Mouse (Mus musculus): ENCODE data around the gene Gpc6.
A peak's percentile ranks its signal among the peaks of the same experiment; 100 is the strongest.

Gene Gpc6

DNA sequence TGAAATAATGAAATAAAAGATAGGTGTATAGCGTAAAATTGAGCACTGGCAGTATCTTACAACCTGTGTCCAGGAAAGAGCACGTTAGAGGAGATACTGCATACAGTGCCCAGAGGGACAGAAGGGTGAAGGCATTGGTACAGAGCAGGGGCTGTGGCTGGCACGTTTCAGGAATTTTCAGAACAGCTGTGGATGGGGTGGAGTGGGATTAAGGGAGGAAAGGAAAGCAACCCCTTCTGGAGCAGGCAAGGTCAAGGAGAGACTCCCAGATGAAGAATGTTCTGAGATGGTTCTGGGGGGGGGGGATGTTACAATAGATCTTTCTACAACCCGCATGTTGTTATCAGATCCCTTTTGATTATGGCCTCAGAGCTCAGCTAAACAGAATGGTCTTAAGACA lies 331.1 kb downstream of the Gpc6 start:
- no peak for DNase-seq

DNA sequence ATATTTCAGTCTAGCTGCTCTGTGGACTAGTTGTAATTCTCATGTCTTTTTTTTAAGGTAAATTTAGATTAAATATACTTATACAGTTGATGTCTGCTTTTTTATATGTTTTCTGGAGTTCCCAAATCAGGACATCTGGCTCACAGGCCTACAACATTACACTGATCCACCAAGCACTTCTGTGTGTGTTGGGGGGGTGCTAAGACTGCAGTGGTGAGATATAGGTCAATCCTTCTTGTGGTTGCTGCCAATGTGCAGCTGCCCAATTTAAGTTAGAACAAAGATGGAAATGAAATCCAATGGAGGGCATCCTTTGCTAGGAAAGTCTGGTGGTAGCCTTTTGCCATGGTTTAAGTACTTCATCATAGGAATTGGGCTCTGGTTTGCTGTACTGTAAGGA lies 340.5 kb downstream of the Gpc6 start:
- DNase-seq, result no peak

DNA sequence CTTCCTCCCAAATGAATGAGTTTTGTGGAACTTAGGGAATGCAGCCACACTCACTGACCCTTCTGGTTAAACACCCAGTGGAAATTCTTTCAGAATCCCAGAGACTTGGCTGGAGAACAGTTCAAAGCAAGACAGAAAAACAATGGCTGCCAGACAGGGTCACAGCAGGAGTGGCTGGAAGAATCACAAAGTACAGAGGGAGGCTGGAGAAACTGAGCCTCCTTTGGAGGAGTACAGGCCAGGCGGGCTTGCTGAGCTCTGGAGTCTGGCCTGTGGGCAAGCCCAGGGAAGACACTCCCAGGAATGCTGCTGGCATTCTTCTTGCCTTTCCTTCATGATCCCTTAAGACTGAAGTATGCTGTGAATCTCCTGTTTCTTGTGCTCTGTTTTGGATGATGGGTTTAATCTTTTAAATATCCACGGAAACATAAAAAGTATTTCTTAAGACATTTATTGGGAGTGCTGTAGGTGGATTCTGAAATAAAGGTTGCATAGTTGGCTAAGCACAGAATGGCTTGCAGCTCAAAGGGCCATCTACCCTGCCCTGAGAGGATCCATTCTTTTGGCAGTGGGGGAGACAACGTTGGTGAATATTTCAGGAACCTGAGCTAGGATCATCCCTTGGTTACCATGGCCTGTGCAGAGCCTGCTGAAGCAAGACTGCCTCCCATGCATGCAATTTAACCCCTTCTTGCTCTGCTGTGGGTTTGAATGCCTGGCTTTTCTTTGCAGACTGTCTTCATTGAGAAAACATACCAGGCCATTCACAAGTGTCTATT lies 342.9 kb downstream of the Gpc6 start:
- no peak for DNase-seq

DNA sequence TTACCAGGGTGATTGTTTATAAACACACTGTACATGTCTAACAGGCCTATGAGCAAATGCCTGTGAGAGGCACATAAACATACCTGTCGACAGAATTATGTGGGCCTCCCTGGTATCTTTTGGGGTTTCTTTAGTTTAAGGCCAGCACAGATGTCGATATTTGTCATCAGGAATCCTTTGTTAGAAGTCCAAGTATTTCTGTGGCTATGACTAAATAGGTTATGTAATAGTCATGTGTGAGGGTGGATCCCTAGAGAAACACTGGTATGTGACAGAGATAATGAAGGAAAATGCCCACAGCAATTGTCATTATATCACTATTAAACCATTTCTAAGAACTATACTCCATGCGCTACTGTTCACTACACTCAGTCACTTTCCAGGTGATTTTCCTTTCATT lies 358.5 kb downstream of the Gpc6 start:
- no peak for DNase-seq

DNA sequence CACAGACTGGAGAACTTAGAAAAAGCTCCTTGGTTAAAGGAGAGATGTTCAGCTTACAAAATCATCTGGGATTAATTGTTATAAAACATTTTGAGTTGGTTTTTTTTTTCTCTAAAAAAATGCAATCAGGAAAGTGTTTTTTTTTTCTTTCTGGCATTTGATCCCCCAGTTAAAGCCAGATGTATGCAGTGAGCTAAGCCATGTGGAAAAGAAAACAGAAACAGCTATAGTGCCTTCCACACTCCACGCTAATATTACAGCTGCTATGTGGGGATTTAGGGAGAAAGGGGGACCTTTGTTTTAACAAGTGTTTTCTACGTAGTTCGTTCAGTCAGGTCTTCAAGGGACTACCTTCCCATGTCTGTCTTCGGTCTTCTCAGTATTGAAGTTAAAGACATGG lies 368.6 kb downstream of the Gpc6 start:
- no peak for DNase-seq

DNA sequence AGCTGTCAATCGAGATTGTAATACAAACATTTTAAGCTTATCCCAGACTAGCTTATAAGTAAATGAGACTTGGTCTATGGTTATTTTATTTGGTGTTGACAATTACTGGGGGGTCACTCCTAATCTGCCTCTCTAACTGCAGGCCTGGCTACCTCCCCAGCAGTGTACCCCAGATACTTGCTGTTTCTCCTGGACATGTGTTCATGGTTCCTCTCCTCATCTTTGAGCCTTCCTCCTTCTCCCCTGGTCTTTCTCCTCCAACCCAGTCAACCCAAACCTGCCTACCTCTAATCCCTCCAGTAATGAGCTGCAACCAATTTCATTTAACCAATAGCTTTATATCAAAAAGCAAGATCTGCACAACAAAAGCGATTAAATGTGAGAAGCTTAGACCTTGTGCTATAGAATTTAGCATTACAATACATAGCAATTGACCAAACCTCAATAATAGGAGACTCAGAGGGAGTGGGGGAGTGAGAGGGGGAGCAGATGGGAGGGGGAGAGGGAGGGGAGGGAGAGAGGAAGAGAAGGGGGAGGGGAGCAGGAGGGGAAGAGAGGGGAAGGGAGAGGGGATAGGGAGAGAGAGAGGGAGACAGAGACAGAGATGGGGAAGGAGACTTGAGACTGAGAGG lies 371.2 kb downstream of the Gpc6 start:
- no peak for DNase-seq

DNA sequence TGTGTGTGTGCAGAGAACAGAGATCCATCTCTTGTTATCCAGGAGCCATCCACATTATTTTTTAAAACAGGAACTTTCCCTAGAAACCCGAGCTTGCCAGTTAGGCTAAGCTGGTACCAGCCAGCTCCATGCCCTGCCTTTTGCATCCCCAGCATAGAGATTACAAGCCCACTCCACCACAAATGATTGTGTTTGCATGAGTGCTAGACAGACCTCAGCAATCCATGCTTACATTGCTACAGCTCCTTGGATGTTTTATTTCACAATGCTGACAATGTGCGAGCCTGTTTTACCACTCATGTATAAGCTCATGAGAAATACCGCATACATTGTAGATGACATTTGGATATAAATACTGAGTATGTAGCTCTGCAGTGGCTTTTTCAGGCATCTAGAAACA lies 375.9 kb downstream of the Gpc6 start:
- DNase-seq, result no peak

DNA sequence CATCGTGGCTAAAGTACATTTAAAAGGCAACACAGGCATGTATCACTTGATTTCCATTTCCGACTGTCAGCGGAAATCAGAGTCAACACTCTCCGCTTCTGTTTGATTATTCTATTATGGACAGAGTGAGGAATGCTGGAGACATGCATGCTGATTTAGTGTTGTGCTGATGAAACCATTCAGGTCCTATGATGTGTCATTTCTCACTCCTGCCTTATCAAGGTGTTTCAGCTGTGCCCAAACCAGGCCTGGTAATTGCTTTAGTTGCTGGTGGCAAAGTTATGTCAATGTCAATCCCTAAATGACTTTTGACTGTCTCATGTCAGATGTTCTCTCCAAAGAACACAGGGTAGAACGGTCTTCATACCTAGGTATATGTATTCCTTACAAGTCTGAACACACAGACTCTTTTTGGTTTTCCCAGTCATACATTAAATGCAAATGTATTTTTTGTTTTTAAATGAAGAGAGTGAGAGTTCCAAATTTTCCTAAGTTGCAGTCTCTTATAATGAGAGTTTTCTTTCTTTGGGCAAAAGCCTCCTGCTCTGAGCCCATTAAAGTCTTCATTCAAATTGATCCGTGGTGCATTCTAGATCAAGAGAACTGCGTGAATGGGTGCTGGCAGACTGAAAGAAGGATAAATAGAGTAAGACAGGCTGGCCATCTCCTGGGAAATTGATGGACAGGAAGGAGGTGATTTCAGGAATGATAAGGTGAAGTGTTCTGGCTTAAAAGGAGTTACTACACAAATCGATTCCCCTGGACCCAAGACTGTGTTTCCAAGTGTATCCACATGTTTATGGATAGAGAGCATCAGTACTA lies 379.0 kb downstream of the Gpc6 start:
- DNase-seq, result no peak

DNA sequence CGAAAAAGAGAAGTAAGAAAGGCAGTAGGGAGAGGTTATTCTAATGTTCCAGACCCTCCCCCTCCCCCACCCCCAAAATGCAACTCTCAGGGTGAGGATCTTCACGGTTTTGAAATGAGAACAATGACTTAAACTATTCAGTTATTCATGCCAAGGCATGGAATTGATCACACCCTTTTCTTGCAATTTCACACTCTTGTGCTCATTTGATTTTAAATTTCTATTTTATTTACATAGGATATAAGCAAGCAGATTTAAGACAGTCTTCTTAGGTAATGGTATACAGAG lies 379.6 kb downstream of the Gpc6 start:
- DNase-seq, result no peak

DNA sequence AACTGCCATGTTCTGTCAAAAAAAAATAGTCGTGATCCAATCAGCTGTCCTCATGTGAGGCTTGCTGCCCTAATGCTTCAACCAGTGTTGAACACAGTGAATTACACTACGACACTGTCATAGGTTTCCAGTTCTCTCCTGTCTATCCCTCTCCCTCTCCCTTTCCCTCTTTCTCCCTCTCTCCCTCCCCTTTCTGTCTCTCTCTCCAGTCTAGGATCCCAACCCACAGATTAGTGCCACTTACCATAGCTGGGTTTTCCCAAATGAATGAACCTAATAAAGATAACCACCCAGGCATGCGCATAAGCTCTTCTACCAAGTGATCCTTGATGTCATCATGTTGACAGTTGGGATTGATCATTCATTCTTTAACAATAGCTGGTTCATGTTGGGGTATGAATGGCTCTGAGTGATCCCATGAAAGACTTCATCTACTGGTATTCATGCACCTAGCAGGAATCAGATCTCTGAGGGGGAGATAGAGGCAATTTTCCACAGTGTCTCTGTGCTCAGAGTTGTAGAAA lies 384.9 kb downstream of the Gpc6 start:
- no peak for DNase-seq

DNA sequence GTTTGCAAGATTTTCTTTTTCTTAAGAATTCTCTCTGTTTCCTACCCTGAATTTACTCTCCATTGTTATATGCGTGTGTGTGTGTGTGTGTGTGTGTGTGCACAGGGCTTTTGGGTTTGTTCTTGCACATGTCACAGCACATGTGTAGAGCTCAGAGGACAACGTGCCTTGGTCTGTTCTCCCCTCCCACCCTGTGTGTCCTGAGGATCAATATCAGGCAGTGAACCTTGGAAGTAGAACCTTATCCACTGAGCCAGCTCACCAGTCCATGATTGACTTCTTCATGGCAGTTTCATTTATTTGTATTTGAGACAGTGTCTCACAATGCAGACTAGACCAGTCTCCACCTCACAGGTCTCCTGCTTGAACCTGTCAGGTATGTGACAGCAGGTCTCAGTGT lies 399.1 kb downstream of the Gpc6 start:
- no peak for DNase-seq

DNA sequence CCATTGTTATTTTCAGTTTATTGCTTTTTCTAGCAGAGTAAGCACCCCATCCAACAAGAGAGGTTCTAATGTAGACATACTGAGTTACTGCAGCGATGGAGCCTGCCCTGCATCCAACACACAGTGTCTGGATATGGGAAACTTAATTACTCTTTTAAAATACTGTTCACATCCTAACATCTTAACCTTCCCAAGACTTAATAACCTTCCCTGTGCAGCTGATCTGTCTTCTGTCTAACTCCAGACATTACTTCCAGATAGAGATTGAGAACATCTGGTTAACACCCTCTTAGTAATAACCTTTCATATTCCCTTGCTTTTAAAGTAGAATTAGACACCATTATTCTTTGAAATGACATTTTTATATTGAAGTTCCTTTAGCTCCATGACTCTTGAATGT lies 407.1 kb downstream of the Gpc6 start:
- DNase-seq, result no peak

DNA sequence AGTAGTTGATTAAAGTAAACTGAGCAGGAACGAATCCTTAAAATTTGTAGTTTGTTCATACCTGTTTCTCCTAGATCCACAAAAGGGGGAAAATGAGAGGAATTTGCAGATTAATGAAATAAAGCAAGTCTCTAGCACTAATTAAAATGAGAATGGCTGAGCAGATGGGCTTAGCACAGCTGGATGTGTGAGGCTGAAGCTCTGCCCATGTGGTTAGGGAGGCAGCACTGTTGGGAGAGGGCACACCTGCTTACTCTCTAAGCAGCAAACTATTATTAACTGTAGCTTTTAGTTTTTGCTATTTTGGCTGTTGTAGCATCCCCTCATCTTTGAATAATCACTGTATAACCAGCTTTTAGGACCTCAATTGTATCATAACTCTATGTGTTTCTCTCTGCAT lies 412.2 kb downstream of the Gpc6 start:
- DNase-seq, result no peak

DNA sequence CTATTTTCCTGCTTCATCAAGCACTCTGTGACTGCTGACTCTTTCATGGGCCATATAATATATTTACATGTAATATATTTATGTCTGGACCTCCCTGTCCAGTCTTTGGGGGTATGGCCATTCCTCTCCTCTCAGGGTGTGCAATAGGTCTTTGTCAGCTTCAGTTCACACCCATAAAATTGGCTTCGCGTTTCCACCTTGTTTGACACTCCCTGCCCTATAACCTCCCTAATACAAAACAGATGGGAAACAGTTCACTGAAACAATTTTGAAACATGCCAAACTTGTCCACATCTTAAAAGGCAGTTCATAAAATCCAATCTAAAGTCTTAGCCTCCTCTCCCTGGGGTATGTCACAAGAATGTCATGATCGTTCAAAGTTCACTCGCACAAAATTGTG lies 415.4 kb downstream of the Gpc6 start:
- DNase-seq, result no peak

DNA sequence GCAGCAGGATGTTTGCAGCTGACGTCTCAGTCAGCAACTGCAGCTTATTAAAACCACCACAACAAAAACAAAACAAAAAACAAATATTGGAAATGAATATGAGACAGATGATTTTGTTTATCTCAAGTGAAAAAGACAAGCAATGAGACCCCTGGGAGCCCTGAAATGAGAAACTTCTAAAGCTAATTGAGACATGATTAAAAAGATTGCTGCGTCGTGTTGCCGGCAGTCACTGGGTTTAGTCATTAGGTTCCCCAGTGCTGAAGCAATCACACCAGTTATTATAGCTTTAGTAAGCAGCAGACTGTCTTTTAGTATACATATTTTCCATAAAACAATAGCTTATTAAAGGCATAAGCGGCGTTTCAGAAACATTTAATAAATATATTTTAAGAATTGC lies 419.4 kb downstream of the Gpc6 start:
- no peak for DNase-seq

DNA sequence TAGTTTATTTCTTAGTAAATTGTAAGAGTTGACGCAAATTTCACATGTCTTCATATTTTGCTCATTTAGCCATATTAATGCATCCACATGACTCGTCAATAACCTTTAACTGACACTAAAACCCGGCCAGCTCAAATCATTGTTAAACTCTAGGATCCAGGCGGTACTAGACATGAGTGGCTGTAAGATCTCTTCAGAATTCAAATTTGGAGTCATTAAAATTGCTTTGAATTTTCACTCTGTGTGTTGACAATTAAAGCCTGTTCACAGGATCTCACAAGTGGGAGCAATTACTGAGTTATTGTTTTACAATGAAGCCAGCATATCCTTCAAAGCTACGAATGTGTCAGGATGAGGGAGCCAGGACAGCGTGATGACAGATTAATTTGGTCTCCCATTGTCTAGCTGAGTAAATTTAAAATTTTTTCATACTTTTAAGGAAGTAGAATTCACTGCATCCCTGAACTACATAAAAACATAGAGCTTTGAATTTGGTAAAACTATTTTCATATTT lies 421.3 kb downstream of the Gpc6 start:
- no peak for DNase-seq

DNA sequence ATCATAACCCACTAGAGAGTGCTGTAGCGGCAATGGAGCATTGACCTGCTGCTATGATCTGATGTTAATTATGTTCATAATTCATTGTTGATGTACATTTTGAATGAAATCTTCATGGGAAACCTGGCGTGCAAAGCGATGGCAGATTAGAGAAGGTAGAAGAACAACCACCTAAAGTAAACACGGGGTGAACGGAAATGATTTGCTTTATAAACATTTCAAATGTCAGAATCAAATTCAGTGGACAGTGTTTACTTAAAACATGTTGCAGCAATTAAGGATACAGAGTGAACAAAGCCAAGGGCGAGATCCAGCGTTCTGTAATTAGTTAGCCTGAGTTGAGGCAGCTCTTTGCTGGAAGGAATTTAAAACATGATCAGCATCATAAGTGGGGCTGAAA lies 426.2 kb downstream of the Gpc6 start:
- DNase-seq, result no peak

DNA sequence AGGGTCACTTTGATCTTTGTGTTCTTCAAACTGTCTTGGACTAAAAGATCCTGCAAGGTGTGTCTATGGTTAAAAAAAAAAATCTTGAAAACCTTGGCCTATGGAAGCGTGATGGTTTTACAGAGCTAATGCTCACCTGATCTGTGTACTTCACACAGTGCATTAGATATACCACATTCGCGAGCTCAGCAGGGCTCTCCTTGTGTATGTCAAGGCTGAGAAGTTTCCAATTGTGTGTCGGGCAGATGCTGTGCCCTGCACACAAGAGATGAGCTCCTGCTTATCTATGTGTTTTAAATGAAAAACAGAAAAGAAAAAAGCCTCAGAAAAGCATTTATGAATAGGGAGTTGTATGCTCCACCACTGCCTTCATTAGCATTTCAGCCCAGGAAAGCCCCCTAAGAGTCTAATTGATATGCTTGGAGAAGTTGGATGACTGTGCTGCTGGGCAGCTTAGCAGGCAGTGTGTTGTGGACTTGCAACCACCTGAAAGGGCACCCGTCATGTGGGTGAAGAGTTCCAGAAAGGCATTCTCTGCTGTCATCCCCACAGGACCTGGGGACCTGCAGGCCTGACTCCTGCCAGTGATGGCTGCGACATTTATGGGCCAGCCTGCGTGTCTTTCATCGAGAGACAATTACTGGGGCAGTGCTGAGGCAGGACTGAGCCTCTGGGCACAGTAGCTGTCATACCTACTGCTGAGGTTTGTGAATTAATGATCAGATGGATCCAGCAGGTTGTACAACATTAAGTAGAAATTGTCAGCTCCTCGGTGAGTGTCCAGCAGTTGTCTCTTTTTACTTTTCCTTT lies 436.2 kb downstream of the Gpc6 start:
- DNase-seq, result no peak

DNA sequence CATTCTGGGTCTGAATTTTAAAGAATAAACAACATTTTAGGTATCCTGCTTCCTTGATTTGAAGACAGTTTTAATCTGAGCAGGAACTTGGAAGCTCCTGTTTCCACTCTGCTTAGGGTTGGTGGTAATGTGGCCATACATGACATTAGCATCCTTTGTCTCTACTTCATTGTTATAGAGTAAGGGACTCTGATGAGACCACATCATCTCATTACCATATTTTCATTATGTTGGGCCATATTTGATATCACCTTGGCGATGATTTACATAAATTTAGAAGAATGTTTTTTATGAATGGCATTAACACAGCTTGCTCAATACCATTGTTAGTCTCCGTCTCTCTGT lies 436.8 kb downstream of the Gpc6 start:
- DNase-seq, result no peak

DNA sequence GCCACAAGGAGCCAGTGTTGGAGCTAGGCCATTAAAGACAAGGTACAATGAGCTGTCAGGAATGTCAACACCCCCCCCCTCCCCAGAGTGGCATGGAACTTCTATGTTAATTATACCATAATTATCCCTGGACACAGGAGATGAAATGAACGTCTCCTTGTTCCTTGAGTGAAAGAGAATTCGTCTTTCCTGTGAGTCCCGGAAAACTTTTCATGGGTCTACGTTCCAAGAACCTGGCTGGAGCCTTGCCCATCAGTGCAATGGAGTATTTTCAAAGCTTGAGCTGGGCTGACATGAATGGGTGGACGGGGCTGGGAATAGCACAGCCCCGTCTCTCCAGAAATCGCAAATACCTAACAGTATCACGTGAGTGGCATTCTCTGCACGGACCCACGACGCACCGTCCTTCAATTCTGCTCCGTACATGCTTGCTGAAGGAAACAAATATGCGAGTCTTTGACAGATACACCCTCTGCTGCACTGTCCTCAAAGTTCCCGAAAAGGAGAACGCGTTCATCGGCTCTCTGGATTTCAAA lies 444.3 kb downstream of the Gpc6 start:
- DNase-seq, result no peak

DNA sequence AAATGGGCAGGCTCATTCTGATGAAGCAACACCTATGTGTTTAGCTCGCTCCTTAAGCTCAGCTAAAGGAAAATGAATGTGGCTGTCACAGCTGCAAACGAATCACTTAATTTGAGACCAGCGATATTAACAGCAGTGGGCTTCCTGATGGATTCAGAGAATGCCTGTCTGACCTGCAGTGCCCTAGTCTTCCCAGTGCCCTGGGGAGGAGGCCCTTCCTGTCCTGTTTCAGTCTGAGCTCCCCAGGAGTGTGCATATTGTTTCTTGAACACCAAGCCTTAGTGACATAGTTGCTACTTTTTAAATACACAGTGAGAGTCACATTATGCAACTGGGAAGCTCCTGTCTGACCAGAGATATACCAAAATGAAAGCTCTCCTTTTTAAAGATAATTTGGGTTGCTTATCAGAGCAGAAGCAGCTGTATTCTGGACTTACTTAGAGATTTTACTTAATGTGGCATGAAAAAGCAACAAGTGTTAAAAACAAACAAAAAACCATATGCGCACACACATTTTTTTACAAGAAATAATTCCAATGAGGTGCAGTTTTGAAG lies 451.8 kb downstream of the Gpc6 start:
- DNase-seq, result no peak

DNA sequence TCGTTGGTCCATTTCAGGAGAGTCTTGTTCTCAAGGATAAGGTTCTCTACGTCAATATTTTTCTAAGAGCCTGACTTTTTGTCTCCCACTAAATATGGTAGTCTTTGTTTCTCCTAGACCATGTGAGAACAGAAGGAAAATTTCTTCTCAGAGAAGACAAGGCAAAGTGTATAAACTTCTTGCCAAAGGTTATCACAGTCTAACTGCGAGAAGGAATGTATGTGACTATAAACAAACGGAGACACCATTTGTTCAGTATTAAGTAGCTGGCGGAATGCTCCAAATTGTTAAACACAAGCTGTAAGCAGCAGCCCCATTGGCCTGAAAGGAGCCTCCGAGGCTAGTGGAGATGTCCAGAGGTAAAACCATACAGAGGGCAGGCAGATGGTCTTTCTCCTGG lies 454.9 kb downstream of the Gpc6 start:
- DNase-seq, result no peak

DNA sequence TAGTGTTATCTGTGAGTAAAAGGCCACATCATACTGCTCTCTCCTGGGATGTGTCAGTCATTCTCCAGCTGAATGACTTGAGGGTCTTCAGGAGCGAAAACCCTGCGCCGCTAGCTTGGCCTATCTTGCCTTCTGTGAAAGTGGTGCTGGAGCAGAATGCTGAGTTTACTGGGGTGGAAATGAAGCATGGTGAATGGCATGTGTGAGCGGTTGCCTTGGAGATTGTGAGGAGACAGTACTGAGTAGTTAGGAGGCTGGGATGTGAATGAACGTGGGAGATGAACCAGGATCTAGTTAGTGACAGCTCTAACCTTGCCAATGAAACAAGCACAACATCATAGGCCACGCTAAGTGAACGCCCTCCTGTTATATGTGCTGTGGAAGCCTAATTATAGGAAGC lies 458.1 kb downstream of the Gpc6 start:
- peak; percentile 8 for DNase-seq
